Mouse (Mus musculus) CH12.LX (cell line): ENCODE data around the gene Olfr1163. TPM values are rescaled to one million over a fixed set of nuclear protein-coding genes. Genes with fewer than 3 reads are reported as not detected.
"Not testable (repeated sequence)": the region's sequence is repeated elsewhere in the genome, so short reads cannot be mapped to it uniquely, and the experiment has no call there.

Source experiments
- DNase-seq: peaks from one replicate; pipeline ENCODE4 v3.0.0-alpha.2; 2013; ENCODE audit errors: extremely low read depth
- H3K27ac ChIP-seq: 2 replicates; pipeline ENCODE4 v1.5.1; 2012; ENCODE audit warnings: low read depth, mild to moderate bottlenecking, control low read depth, moderate library complexity; ENCODE audit not compliant: insufficient read depth
- H3K27me3 ChIP-seq: replicated peaks from 2 replicates; pipeline ENCODE3; 2012; ENCODE audit warnings: inconsistent platforms
- H3K36me3 ChIP-seq, 2 experiments: replicated peaks in 1 of 2; 2 replicates each; pipeline versions ENCODE3 to v1.6.1; 2012; ENCODE audit warnings: inconsistent platforms in 1 of 2, low read length in 1 of 2, mild to moderate bottlenecking in 1 of 2, mixed read lengths in 1 of 2, moderate library complexity in 1 of 2; ENCODE audit not compliant: control insufficient read depth in 1 of 2, insufficient read depth in 1 of 2
- H3K4me1 ChIP-seq, 2 experiments: 2 replicates each; pipeline ENCODE4 v1.6.1; 2012; ENCODE audit warnings: inconsistent platforms in 1 of 2, moderate library complexity in 1 of 2; ENCODE audit not compliant: insufficient read depth in 2 of 2, control insufficient read depth in 1 of 2
- H3K4me2 ChIP-seq: 2 replicates; pipeline ENCODE4 v1.6.1; 2012; ENCODE audit warnings: low read depth, mild to moderate bottlenecking, control low read depth; ENCODE audit not compliant: poor library complexity, insufficient read depth, severe bottlenecking
- H3K4me3 ChIP-seq, 3 experiments: fragments of 150-350 bp in 1 of 3; sonication (generic) in 1 of 3; replicated peaks in 1 of 3; 2 replicates each; pipeline versions ENCODE3 to v1.5.1; 2011 to 2012; ENCODE audit warnings: low read depth in 2 of 3, low read length in 2 of 3, mild to moderate bottlenecking in 2 of 3, moderate library complexity in 2 of 3, control low read depth in 1 of 3, improper control_type of control experiment in 1 of 3, inconsistent platforms in 1 of 3, mixed read lengths in 1 of 3; ENCODE audit not compliant: poor library complexity in 1 of 3
- H3K79me2 ChIP-seq: replicated peaks from 2 replicates; pipeline ENCODE4 v1.6.1; 2012; ENCODE audit warnings: mild to moderate bottlenecking, moderate library complexity; ENCODE audit not compliant: control insufficient read depth, poor library complexity, insufficient read depth, severe bottlenecking; ENCODE audit errors: extremely low read depth
- H3K9ac ChIP-seq: 2 replicates; pipeline ENCODE4 v1.6.1; 2012; ENCODE audit warnings: low read depth, mild to moderate bottlenecking, control low read depth, moderate library complexity; ENCODE audit not compliant: insufficient read depth
- H3K9me3 ChIP-seq: replicated peaks from 2 replicates; pipeline ENCODE3; 2012; ENCODE audit warnings: low read length, inconsistent platforms, mixed read lengths
- HCFC1 ChIP-seq: IDR thresholded peaks from 2 replicates; pipeline ENCODE4 v1.6.1; 2012; ENCODE audit warnings: low read depth, mild to moderate bottlenecking, inconsistent platforms, low read length, improper control_type of control experiment
- JUND ChIP-seq: conservative IDR thresholded peaks from 2 replicates; pipeline ENCODE4 v1.6.1; 2011; ENCODE audit warnings: low read depth, low read length, improper control_type of control experiment
- KAT2A ChIP-seq: IDR thresholded peaks from 2 replicates; pipeline ENCODE4 v1.6.1; 2012; ENCODE audit warnings: low read length, improper control_type of control experiment, inconsistent platforms; ENCODE audit not compliant: insufficient replicate concordance
- NRF1 ChIP-seq: IDR thresholded peaks from 2 replicates; pipeline ENCODE4 v1.6.1; 2014; ENCODE audit warnings: low read depth, mild to moderate bottlenecking, inconsistent platforms, low read length, improper control_type of control experiment, moderate library complexity
- POLR2A ChIP-seq: IDR thresholded peaks from 2 replicates; pipeline ENCODE4 v1.6.1; 2011; ENCODE audit warnings: low read depth, mild to moderate bottlenecking, improper control_type of control experiment, low read length
- POLR2AphosphoS2 ChIP-seq: IDR thresholded peaks from 2 replicates; pipeline ENCODE4 v1.6.1; 2011; ENCODE audit warnings: low read depth, low read length, improper control_type of control experiment
- RAD21 ChIP-seq: IDR thresholded peaks from 2 replicates; pipeline ENCODE4 v1.6.1; 2011; ENCODE audit warnings: low read depth, mild to moderate bottlenecking, low read length, improper control_type of control experiment, moderate library complexity
- UBTF ChIP-seq: IDR thresholded peaks from 2 replicates; pipeline ENCODE4 v1.6.1; 2012; ENCODE audit warnings: low read depth, mild to moderate bottlenecking, inconsistent platforms, low read length, improper control_type of control experiment, moderate library complexity
- ZC3H11A ChIP-seq: IDR thresholded peaks from 2 replicates; pipeline ENCODE4 v1.6.1; 2012; ENCODE audit warnings: low read depth, mild to moderate bottlenecking, inconsistent platforms, low read length, improper control_type of control experiment
- ZMIZ1 ChIP-seq: IDR thresholded peaks from 2 replicates; pipeline ENCODE4 v1.6.1; 2012; ENCODE audit warnings: low read depth, mild to moderate bottlenecking, inconsistent platforms, low read length, improper control_type of control experiment
- ZNF384 ChIP-seq: IDR thresholded peaks from 2 replicates; pipeline ENCODE4 v1.6.1; 2012; ENCODE audit warnings: low read depth, low read length, improper control_type of control experiment, inconsistent platforms
- dilution Hi-C: fragments of 300-500 bp; cut with MboI; formaldehyde crosslinking; loops from 2 replicates; pipeline ENCODE4 v1.14.3; 2020; ENCODE audit warnings: low sequenced_read_pairs; ENCODE audit not compliant: extremely low pct_unique_long_range_greater_than_20kb, extremely low pct_ligation_motif_present
- in situ Hi-C: fragments of 300-500 bp; cut with MboI; formaldehyde crosslinking; loops from 3 replicates; pipeline ENCODE4 v1.14.3; 2019; ENCODE audit warnings: low sequenced_read_pairs, low pct_ligation_motif_present, low pct_unique_long_range_greater_than_20kb, mixed read lengths
- polyA plus RNA-seq: library from polyadenylated mRNA; unstranded; fragments of >175 nt; gene quantifications from 2 replicates; pipeline ENCODE4 v1.2.1, GENCODE M21; 2012; ENCODE audit warnings: low read depth; ENCODE audit not compliant: insufficient read length
- total RNA-seq, 2 experiments: library from RNA; depleted of rRNA; stranded (reverse); fragments of 300-350 nt in 1 of 2; fragments of >200 nt in 1 of 2; gene quantifications; 2 replicates each; pipeline ENCODE4 v1.2.3; 2012 to 2014

Olfr1163 gene
- total and polyA plus RNA-seq, 3 experiments, result not detected

DNA sequence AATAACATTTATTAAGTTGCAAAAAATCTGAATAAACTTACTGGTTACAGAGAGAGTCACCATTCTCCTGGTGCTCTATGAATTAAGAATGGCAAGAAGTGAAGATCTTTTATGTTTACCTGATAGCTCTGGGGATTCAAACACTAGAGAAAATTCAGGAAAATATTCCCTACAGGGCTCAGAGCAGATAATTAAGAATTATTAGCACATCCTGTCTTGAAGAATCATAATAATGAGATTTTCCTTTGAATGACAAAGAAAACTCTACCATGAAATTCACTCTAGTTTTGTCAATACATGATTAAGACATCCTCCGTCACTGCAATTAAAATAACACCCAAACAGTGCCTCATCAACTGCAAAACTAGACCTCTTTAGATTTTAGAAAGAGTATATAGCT, 20.6 kb downstream of the Olfr1163 start, which contains the start of gene Olfr1162:
TSS of gene Olfr1162 (minus strand) at position 101 of the 400 bp plus-strand sequence.
- Histone ChIP-seq H3K27ac (no peak within 1 kb of the TSS), H3K79me2 (no peaks in the 10 kb centered on the region), H3K27me3 (no peaks in the 10 kb centered on the region), H3K4me3 (no peak within 1 kb of the TSS), H3K9me3 (peaks cover 9% of the 10 kb centered on the region), H3K4me2 (no peak within 1 kb of the TSS), H3K9ac (no peak within 1 kb of the TSS), H3K36me3 (no peaks in the 10 kb centered on the region), H3K4me1 (no peaks in the 10 kb centered on the region)
- DNase-seq, result no peak
- dilution Hi-C loops, result no loop called here
- in situ Hi-C loops, result no loop called here
- no peak for TF ChIP-seq HCFC1
- TF ChIP-seq POLR2A, result no peak
- no peak for TF ChIP-seq ZNF384

DNA sequence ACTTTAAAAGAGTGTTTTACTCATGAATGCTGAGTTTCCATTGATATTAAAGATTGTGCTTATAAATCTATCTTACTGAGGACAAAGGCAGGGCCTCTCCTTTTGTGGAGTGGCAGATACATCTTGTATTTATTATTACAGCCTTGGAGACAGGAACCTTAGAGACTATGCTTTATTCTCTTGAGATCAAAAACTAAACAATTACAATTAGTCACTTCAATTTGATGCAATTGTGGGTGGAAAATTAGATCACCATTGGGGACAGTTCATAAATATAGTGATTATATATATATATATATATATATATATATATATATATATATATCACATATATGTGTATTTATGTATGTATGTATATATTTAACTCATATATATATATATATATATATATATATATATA, 34.0 kb downstream of the Olfr1163 start, which contains the start of gene Olfr73:
TSS of gene Olfr73 (minus strand) at position 101 of the 400 bp plus-strand sequence.
- TF ChIP-seq ZC3H11A (no peak), NRF1 (no peak), ZMIZ1 (no peak), RAD21 (no peak), ZNF384 (no peak), KAT2A (no peak), UBTF (no peak), POLR2AphosphoS2 (no peak), JUND (no peak)
- TF ChIP-seq, all 38 proteins: peak for 0
- no peak within 1 kb of the TSS for H3K27ac ChIP-seq
- no peak within 1 kb of the TSS for H3K4me3 ChIP-seq
- H3K9ac ChIP-seq, result no peak within 1 kb of the TSS
- in situ Hi-C loops (no loop called here), dilution Hi-C loops (no loop called here)
- H3K4me1 ChIP-seq, result no peaks in the 10 kb centered on the region
- H3K27me3 ChIP-seq, result no peaks in the 10 kb centered on the region
- H3K9me3 ChIP-seq, result peaks cover 8% of the 10 kb centered on the region
- no peaks in the 10 kb centered on the region for H3K36me3 ChIP-seq
- H3K4me2 ChIP-seq, result no peak within 1 kb of the TSS
- no peak for DNase-seq
- H3K79me2 ChIP-seq, result no peaks in the 10 kb centered on the region

DNA sequence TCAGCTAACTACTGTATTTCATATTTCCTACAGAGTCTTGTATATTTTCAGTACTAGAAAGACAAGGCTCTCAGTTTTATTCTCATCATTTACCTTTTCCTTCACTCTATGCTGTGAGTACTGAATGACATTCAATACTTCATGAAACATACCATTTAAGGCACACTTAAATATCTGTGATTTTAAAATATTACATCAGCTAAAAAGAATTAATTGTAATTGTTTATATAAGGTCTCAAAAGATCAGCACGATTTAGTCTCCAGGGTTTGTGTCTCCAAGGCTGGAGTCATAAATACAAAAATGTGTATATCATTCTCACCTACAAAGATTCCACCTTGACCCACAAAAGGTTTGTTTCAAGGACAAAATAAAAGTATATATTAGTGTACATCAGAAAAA, 49.2 kb downstream of the Olfr1163 start, which contains the start of gene Olfr1161:
TSS of gene Olfr1161 (plus strand) at position 301 of the 400 bp plus-strand sequence.
- H3K27me3 ChIP-seq, H3K27ac ChIP-seq, H3K79me2 ChIP-seq, H3K36me3 ChIP-seq, in situ Hi-C loops, DNase-seq, H3K9ac ChIP-seq, H3K4me3 ChIP-seq, dilution Hi-C loops, H3K4me2 ChIP-seq, H3K4me1 ChIP-seq: not testable (repeated sequence)
- H3K9me3 ChIP-seq, result peaks cover 15% of the 10 kb centered on the region

Other genes starting within 250 kb of the Olfr1163 start
Only the 20 nearest of the 22 such genes appear.
- not detected in 2 replicates for gene Olfr1150-ps1, start 227.8 kb downstream of the Olfr1163 start, total RNA-seq (2012; rRNA removed)
- not detected in 2 replicates for gene Olfr1150-ps1, start 227.8 kb downstream of the Olfr1163 start, total RNA-seq (2014; rRNA removed)
- not detected in 2 replicates for gene Olfr1150-ps1, start 227.8 kb downstream of the Olfr1163 start, polyA plus RNA-seq
- gene Olfr1151, start 216.0 kb downstream of the Olfr1163 start, total RNA-seq (2012; rRNA removed), result not detected in 2 replicates
- gene Olfr1151, start 216.0 kb downstream of the Olfr1163 start, total RNA-seq (2014; rRNA removed), result not detected in 2 replicates
- gene Olfr1151, start 216.0 kb downstream of the Olfr1163 start, polyA plus RNA-seq, result not detected in 2 replicates
- not detected in 2 replicates for gene Olfr1152, start 205.3 kb downstream of the Olfr1163 start, total RNA-seq (2012; rRNA removed)
- gene Olfr1152, start 205.3 kb downstream of the Olfr1163 start, total RNA-seq (2014; rRNA removed), result not detected in 2 replicates
- gene Olfr1152, start 205.3 kb downstream of the Olfr1163 start, polyA plus RNA-seq, result 0.04 and 0.05 TPM in 2 replicates
- gene Olfr1153, start 176.9 kb downstream of the Olfr1163 start, total RNA-seq (2012; rRNA removed), result not detected in 2 replicates
- not detected in 2 replicates for gene Olfr1153, start 176.9 kb downstream of the Olfr1163 start, total RNA-seq (2014; rRNA removed)
- gene Olfr1153, start 176.9 kb downstream of the Olfr1163 start, polyA plus RNA-seq, result not detected in 2 replicates
- not detected in 2 replicates for gene Olfr1154, start 166.7 kb downstream of the Olfr1163 start, total RNA-seq (2012; rRNA removed)
- gene Olfr1154, start 166.7 kb downstream of the Olfr1163 start, total RNA-seq (2014; rRNA removed), result not detected in 2 replicates
- gene Olfr1154, start 166.7 kb downstream of the Olfr1163 start, polyA plus RNA-seq, result not detected in 2 replicates
- not detected in 2 replicates for gene Olfr1155, start 126.7 kb downstream of the Olfr1163 start, total RNA-seq (2012; rRNA removed)
- gene Olfr1155, start 126.7 kb downstream of the Olfr1163 start, total RNA-seq (2014; rRNA removed), result not detected in 2 replicates
- gene Olfr1155, start 126.7 kb downstream of the Olfr1163 start, polyA plus RNA-seq, result not detected in 2 replicates
- not detected in 2 replicates for gene Olfr1156, start 118.7 kb downstream of the Olfr1163 start, total RNA-seq (2012; rRNA removed)
- not detected in 2 replicates for gene Olfr1156, start 118.7 kb downstream of the Olfr1163 start, total RNA-seq (2014; rRNA removed)
- gene Olfr1156, start 118.7 kb downstream of the Olfr1163 start, polyA plus RNA-seq, result not detected in 2 replicates
- not detected in 2 replicates for gene Olfr1157, start 103.5 kb downstream of the Olfr1163 start, total RNA-seq (2012; rRNA removed)
- gene Olfr1157, start 103.5 kb downstream of the Olfr1163 start, total RNA-seq (2014; rRNA removed), result not detected in 2 replicates
- gene Olfr1157, start 103.5 kb downstream of the Olfr1163 start, polyA plus RNA-seq, result not detected in 2 replicates
- not detected in 2 replicates for gene Olfr74, start 97.2 kb downstream of the Olfr1163 start, total RNA-seq (2012; rRNA removed)
- gene Olfr74, start 97.2 kb downstream of the Olfr1163 start, total RNA-seq (2014; rRNA removed), result not detected in 2 replicates
- not detected in 2 replicates for gene Olfr74, start 97.2 kb downstream of the Olfr1163 start, polyA plus RNA-seq
- not detected in 2 replicates for gene Olfr1158, start 81.7 kb downstream of the Olfr1163 start, total RNA-seq (2012; rRNA removed)
- not detected in 2 replicates for gene Olfr1158, start 81.7 kb downstream of the Olfr1163 start, total RNA-seq (2014; rRNA removed)
- not detected in 2 replicates for gene Olfr1158, start 81.7 kb downstream of the Olfr1163 start, polyA plus RNA-seq
- not detected in 2 replicates for gene Olfr1160, start 63.6 kb downstream of the Olfr1163 start, total RNA-seq (2012; rRNA removed)
- not detected in 2 replicates for gene Olfr1160, start 63.6 kb downstream of the Olfr1163 start, total RNA-seq (2014; rRNA removed)
- gene Olfr1160, start 63.6 kb downstream of the Olfr1163 start, polyA plus RNA-seq, result not detected in 2 replicates
- gene Olfr1161, start 49.1 kb downstream of the Olfr1163 start, total RNA-seq (2012; rRNA removed), result not detected in 2 replicates
- not detected in 2 replicates for gene Olfr1161, start 49.1 kb downstream of the Olfr1163 start, total RNA-seq (2014; rRNA removed)
- gene Olfr1161, start 49.1 kb downstream of the Olfr1163 start, polyA plus RNA-seq, result not detected in 2 replicates
- gene Olfr73, start 34.1 kb downstream of the Olfr1163 start, total RNA-seq (2012; rRNA removed), result not detected in 2 replicates
- not detected in 2 replicates for gene Olfr73, start 34.1 kb downstream of the Olfr1163 start, total RNA-seq (2014; rRNA removed)
- gene Olfr73, start 34.1 kb downstream of the Olfr1163 start, polyA plus RNA-seq, result not detected in 2 replicates
- gene Olfr1162, start 20.7 kb downstream of the Olfr1163 start, total RNA-seq (2012; rRNA removed), result not detected in 2 replicates
- gene Olfr1162, start 20.7 kb downstream of the Olfr1163 start, total RNA-seq (2014; rRNA removed), result not detected in 2 replicates
- gene Olfr1162, start 20.7 kb downstream of the Olfr1163 start, polyA plus RNA-seq, result not detected in 2 replicates
- gene Olfr1164, start 22.1 kb upstream of the Olfr1163 start, total RNA-seq (2012; rRNA removed), result not detected in 2 replicates
- not detected in 2 replicates for gene Olfr1164, start 22.1 kb upstream of the Olfr1163 start, total RNA-seq (2014; rRNA removed)
- not detected in 2 replicates for gene Olfr1164, start 22.1 kb upstream of the Olfr1163 start, polyA plus RNA-seq
- gene Olfr1166, start 56.4 kb upstream of the Olfr1163 start, total RNA-seq (2012; rRNA removed), result not detected in 2 replicates
- gene Olfr1166, start 56.4 kb upstream of the Olfr1163 start, total RNA-seq (2014; rRNA removed), result not detected in 2 replicates
- not detected in 2 replicates for gene Olfr1166, start 56.4 kb upstream of the Olfr1163 start, polyA plus RNA-seq
- not detected in 2 replicates for gene Olfr1167, start 83.4 kb upstream of the Olfr1163 start, total RNA-seq (2012; rRNA removed)
- gene Olfr1167, start 83.4 kb upstream of the Olfr1163 start, total RNA-seq (2014; rRNA removed), result not detected in 2 replicates
- gene Olfr1167, start 83.4 kb upstream of the Olfr1163 start, polyA plus RNA-seq, result 0.10 and 0.15 TPM in 2 replicates
- gene Olfr1168, start 110.0 kb upstream of the Olfr1163 start, total RNA-seq (2012; rRNA removed), result not detected in 2 replicates
- gene Olfr1168, start 110.0 kb upstream of the Olfr1163 start, total RNA-seq (2014; rRNA removed), result not detected in 2 replicates
- gene Olfr1168, start 110.0 kb upstream of the Olfr1163 start, polyA plus RNA-seq, result not detected in 2 replicates
- gene Olfr1170, start 156.5 kb upstream of the Olfr1163 start, total RNA-seq (2012; rRNA removed), result not detected in 2 replicates
- not detected in 2 replicates for gene Olfr1170, start 156.5 kb upstream of the Olfr1163 start, total RNA-seq (2014; rRNA removed)
- not detected in 2 replicates for gene Olfr1170, start 156.5 kb upstream of the Olfr1163 start, polyA plus RNA-seq
- not detected in 2 replicates for gene Olfr1173, start 208.0 kb upstream of the Olfr1163 start, total RNA-seq (2012; rRNA removed)
- not detected in 2 replicates for gene Olfr1173, start 208.0 kb upstream of the Olfr1163 start, total RNA-seq (2014; rRNA removed)
- gene Olfr1173, start 208.0 kb upstream of the Olfr1163 start, polyA plus RNA-seq, result not detected in 2 replicates